Mouse (Mus musculus): Measurements from ENCODE around the gene P2rx1. TPM values are rescaled to one million over a fixed set of nuclear protein-coding genes. Genes with fewer than 3 reads are reported as not detected.
A peak's percentile ranks its signal among the peaks of the same experiment; 100 is the strongest.

Gene P2rx1
- polyA plus RNA-seq, 1 experiment, result not detected

- H3K4me3 ChIP-seq (ENCODE audit: insufficient read depth, low read depth, low read length), result no peak overlapping the region
- TF ChIP-seq CTCF (IDR thresholded peaks at IDR 0.05; ENCODE audit: insufficient read depth, low read depth, low read length), result no peak
- no peak for TF ChIP-seq POLR2A (IDR thresholded peaks at IDR 0.05; ENCODE audit: insufficient read depth, low read depth, low read length)
- peak overlapping the region; percentile 63 for H3K27ac ChIP-seq (ENCODE audit: insufficient read depth, low read depth, low read length)
- WGBS, result 33% methylated on average over 4 of the region's 4 CpGs
- H3K4me1 ChIP-seq (ENCODE audit: control insufficient read depth, insufficient read depth, low read length), result peaks cover 40% of the 10 kb centered on the region
Observed at GRCm38 (mm10) chr11:73014831-73015344, 16.0 kb downstream of the P2rx1 start.

GRCm38 (mm10) chr11:73015391-73016102, 16.6 kb downstream of the P2rx1 start:
- peaks cover 42% of the 10 kb centered on the region for H3K4me1 ChIP-seq (ENCODE audit: control insufficient read depth, insufficient read depth, low read length)
- 52% methylated on average over 5 of the region's 5 CpGs for WGBS
- peak overlapping the region; percentile 63 for H3K27ac ChIP-seq (ENCODE audit: insufficient read depth, low read depth, low read length)
- TF ChIP-seq CTCF (IDR thresholded peaks at IDR 0.05; ENCODE audit: insufficient read depth, low read depth, low read length), result no peak
- no peak for TF ChIP-seq POLR2A (IDR thresholded peaks at IDR 0.05; ENCODE audit: insufficient read depth, low read depth, low read length)
- no peak overlapping the region for H3K4me3 ChIP-seq (ENCODE audit: insufficient read depth, low read depth, low read length)

- Histone ChIP-seq H3K27ac (ENCODE audit: insufficient read depth, low read depth, low read length) (peak overlapping the region; percentile 10; the same call in 1 of the 2 replicates), H3K4me3 (ENCODE audit: insufficient read depth, low read depth, low read length) (no peak overlapping the region), H3K4me1 (ENCODE audit: control insufficient read depth, insufficient read depth, low read length) (peaks cover 44% of the 10 kb centered on the region)
- no peak for TF ChIP-seq POLR2A (IDR thresholded peaks at IDR 0.05; ENCODE audit: insufficient read depth, low read depth, low read length)
- TF ChIP-seq CTCF (IDR thresholded peaks at IDR 0.05; ENCODE audit: insufficient read depth, low read depth, low read length), result no peak
- 66% methylated on average over 6 of the region's 6 CpGs for WGBS
Observed at GRCm38 (mm10) chr11:73016103-73016420, 17.2 kb downstream of the P2rx1 start.

GRCm38 (mm10) chr11:73018471-73019146, 19.7 kb downstream of the P2rx1 start, which contains the start of gene Camkk1:
Camkk1 (plus strand) TSS chr11:73019008.
- peak within 1 kb of the TSS; percentile 88 for H3K4me3 ChIP-seq (ENCODE audit: insufficient read depth, low read depth, low read length)
- TF ChIP-seq POLR2A (IDR thresholded peaks at IDR 0.05; ENCODE audit: insufficient read depth, low read depth, low read length) (peak; percentile 90), CTCF (IDR thresholded peaks at IDR 0.05; ENCODE audit: insufficient read depth, low read depth, low read length) (no peak; the same call in 1 of the 2 replicates)
- peaks cover 62% of the 10 kb centered on the region for H3K4me1 ChIP-seq (ENCODE audit: control insufficient read depth, insufficient read depth, low read length)
- WGBS, result under 1% methylated on average over 54 of the region's 57 CpGs
- peak within 1 kb of the TSS; percentile 78 for H3K27ac ChIP-seq (ENCODE audit: insufficient read depth, low read depth, low read length)

- TF ChIP-seq CTCF (IDR thresholded peaks at IDR 0.05; ENCODE audit: insufficient read depth, low read depth, low read length) (no peak), POLR2A (IDR thresholded peaks at IDR 0.05; ENCODE audit: insufficient read depth, low read depth, low read length) (peak; percentile 7; the same call in 1 of the 2 replicates)
- under 1% methylated on average over 46 of the region's 46 CpGs for WGBS
- Histone ChIP-seq H3K27ac (ENCODE audit: insufficient read depth, low read depth, low read length) (peak overlapping the region; percentile 78), H3K4me1 (ENCODE audit: control insufficient read depth, insufficient read depth, low read length) (peaks cover 61% of the 10 kb centered on the region), H3K4me3 (ENCODE audit: insufficient read depth, low read depth, low read length) (peak overlapping the region; percentile 88)
Observed at GRCm38 (mm10) chr11:73019147-73019795, 20.4 kb downstream of the P2rx1 start.

GRCm38 (mm10) chr11:73020953-73021800, 22.3 kb downstream of the P2rx1 start:
- H3K27ac ChIP-seq (ENCODE audit: insufficient read depth, low read depth, low read length), result peak overlapping the region; percentile 73; the same call in 1 of the 2 replicates
- TF ChIP-seq POLR2A (IDR thresholded peaks at IDR 0.05; ENCODE audit: insufficient read depth, low read depth, low read length) (no peak), CTCF (IDR thresholded peaks at IDR 0.05; ENCODE audit: insufficient read depth, low read depth, low read length) (no peak)
- 26% methylated on average over 7 of the region's 7 CpGs for WGBS
- H3K4me1 ChIP-seq (ENCODE audit: control insufficient read depth, insufficient read depth, low read length), result peaks cover 61% of the 10 kb centered on the region
- H3K4me3 ChIP-seq (ENCODE audit: insufficient read depth, low read depth, low read length), result peak overlapping the region; percentile 21; the same call in 1 of the 2 replicates

- no peak overlapping the region for H3K4me3 ChIP-seq (ENCODE audit: insufficient read depth, low read depth, low read length)
- H3K4me1 ChIP-seq (ENCODE audit: control insufficient read depth, insufficient read depth, low read length), result peaks cover 56% of the 10 kb centered on the region
- WGBS, result 35% methylated on average over 9 of the region's 9 CpGs
- peak overlapping the region; percentile 32; the same call in 1 of the 2 replicates for H3K27ac ChIP-seq (ENCODE audit: insufficient read depth, low read depth, low read length)
- TF ChIP-seq CTCF (IDR thresholded peaks at IDR 0.05; ENCODE audit: insufficient read depth, low read depth, low read length) (no peak), POLR2A (IDR thresholded peaks at IDR 0.05; ENCODE audit: insufficient read depth, low read depth, low read length) (no peak)
Observed at GRCm38 (mm10) chr11:73023099-73023498, 24.2 kb downstream of the P2rx1 start.

- 46% methylated on average over 4 of the region's 4 CpGs for WGBS
- Histone ChIP-seq H3K4me1 (ENCODE audit: control insufficient read depth, insufficient read depth, low read length) (peaks cover 52% of the 10 kb centered on the region), H3K27ac (ENCODE audit: insufficient read depth, low read depth, low read length) (no peak overlapping the region), H3K4me3 (ENCODE audit: insufficient read depth, low read depth, low read length) (no peak overlapping the region)
- TF ChIP-seq CTCF (IDR thresholded peaks at IDR 0.05; ENCODE audit: insufficient read depth, low read depth, low read length), result no peak
- TF ChIP-seq POLR2A (IDR thresholded peaks at IDR 0.05; ENCODE audit: insufficient read depth, low read depth, low read length), result no peak
Observed at GRCm38 (mm10) chr11:73023827-73024226, 24.9 kb downstream of the P2rx1 start.
